Mouse (Mus musculus): Measurements from ENCODE around the gene Dnpep.
A peak's percentile ranks its signal among the peaks of the same experiment; 100 is the strongest.

Gene Dnpep

DNA sequence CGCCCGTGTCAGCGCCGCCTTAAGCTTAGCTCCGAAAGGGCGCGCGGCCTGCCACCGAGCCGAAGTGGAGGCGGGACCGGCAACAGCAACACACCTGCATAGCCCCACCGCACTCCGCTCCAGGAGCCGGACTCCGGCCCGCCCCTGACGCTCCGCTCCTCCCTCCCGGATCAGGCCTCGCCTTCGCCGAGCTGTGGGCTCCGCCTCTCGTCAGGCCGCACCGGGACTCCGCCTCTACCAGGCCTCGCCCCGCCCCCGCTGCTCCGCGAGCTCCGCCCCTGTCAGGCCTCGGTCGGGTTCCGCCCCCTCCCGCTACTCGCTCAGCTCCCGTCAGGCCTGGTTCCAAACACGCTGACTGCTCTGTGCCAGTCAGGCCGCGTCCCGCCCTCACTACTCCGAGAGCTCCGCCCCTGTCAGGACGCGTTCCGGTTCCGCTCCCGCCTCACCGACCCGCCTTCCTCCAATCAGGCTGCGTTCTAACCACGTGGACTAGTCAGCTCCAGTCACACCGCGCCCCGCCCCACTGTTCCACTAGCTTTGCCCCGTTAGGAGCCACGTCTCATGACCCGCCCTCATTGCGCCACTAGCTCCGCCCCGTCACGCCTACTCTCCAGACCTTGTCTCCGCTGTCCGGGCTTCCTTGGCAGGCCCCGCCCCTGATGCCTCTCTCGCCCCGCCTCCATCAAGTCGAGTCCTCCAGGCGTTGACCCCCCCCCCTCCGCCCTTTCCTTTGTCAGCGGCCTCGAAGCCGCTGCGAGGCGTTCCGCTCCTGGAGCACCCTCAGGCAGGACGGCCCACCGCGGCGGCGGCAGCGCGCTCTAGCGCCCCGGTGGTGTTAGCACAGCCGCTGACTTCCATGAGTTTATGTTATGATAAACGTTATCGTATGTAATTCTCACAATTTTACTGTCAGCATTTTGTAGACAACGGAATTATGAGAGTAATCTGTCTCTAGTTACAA is at the start of gene Dnpep:
Gene Dnpep, minus strand, starts transcription at position 750 of the 961 bp plus-strand sequence.
- peak; percentile 99 to 100 for DNase-seq (ENCODE audit: low spot score in 2 of 2)

DNA sequence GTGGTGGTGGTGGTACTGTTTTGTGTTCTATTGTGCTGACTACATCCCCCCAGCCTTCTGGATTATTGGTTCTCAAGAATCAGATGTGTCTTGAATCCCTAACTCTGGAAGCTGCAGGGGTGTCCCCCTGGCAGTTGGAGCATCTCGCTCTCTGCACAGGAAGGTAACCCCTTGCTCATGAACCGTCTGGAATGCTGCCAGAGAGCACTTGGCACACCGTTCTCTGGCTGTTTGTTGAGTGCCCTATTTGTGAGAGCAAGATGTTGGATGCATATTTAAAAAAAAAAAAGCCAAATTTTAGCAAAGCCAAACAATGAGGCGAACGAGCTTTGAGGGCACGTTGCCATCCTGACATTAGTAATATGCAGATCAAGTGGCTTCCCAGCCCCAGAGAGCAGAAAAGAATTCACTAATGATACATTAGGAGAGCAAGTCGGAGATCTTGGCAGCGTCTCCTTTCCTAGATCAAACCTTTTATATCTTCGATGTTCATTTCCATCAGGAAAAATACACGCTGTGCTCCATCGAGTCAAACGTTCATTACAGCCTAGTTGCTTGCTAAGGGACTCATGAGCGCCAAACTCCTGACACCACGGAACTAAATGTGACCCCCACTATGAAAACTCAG is 47.8 kb upstream of the Dnpep start:
- DNase-seq (ENCODE audit: low spot score in 2 of 2): no peak

- DNase-seq (ENCODE audit: low spot score in 2 of 2): no peak
These were observed 46.1 kb upstream of the Dnpep start for GRCm38 (mm10) chr1:75363868-75364267.

DNA sequence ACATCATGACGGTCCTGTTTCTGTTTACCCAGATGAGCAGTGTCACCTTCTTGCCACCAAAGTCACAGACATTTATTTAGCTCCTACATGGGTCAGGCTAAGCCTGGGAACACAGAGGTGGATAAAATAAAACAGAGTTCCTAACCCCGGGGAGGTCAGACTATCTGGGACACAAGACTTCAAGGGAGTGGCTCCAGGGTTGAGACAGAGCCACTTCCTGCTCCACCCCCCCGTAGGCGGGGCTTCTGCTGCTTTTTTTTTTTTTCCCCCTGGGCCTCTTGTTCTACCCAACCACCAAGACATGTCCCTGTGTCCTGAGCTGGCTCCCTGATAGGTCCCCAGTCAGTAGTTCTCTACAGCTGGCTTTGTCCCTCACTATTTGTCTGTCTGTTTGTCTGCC is 44.0 kb upstream of the Dnpep start:
- DNase-seq (ENCODE audit: low spot score in 2 of 2): no peak

DNA sequence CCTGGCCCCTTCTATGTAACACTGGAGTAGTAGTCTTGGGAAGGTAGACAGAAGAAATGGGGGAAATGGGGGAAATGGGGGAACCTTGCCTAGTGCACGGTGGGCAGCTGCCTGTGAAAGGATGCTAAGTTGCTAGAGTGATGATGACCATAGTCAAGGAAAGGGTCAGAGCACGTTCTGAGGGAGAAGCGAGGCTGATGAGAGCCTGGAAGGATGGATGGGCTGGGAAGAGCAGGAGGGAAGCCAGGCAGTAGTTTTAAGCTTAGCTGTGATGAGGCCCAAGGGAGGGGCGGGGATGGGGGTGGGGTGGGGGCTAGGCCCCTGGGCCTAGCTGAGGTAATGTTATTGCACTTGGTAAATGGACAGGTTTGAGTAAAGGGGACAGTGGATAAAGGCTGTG is 43.3 kb upstream of the Dnpep start:
- no peak for DNase-seq (ENCODE audit: low spot score in 2 of 2)

GRCm38 (mm10) chr1:75360112-75361031 is 42.6 kb upstream of the Dnpep start, which contains the start of gene Des:
Gene Des, plus strand, starts transcription at chr1:75360329.
- DNase-seq (ENCODE audit: low spot score in 2 of 2): no peak

- DNase-seq (ENCODE audit: low spot score in 2 of 2): no peak
These were observed 41.6 kb upstream of the Dnpep start for GRCm38 (mm10) chr1:75359346-75359745.

GRCm38 (mm10) chr1:75358009-75358408 is 40.2 kb upstream of the Dnpep start:
- no peak for DNase-seq (ENCODE audit: low spot score in 2 of 2)

DNA sequence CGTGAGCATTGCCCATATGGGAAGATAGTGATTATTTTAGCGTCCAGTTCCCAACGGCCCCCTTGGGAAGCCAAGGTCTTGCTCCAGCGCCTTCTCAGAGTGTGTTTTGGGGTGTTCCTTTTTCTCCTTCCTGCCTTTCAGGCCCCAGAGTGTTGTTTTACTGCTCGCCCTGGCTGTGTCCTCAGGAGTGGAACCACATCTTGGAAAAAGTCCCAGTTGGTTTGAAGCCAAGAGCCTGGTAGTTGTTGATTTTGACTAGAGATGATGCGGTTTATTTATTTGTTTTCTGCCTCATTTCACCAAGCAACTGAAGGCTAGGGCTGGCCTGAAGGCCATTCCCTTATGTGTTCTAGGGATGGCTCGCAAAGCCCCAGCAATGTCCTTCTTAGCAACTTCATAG is 39.5 kb upstream of the Dnpep start:
- DNase-seq (ENCODE audit: low spot score in 2 of 2): no peak

- DNase-seq (ENCODE audit: low spot score in 2 of 2): no peak
These were observed 31.5 kb upstream of the Dnpep start for GRCm38 (mm10) chr1:75349275-75349674.

DNA sequence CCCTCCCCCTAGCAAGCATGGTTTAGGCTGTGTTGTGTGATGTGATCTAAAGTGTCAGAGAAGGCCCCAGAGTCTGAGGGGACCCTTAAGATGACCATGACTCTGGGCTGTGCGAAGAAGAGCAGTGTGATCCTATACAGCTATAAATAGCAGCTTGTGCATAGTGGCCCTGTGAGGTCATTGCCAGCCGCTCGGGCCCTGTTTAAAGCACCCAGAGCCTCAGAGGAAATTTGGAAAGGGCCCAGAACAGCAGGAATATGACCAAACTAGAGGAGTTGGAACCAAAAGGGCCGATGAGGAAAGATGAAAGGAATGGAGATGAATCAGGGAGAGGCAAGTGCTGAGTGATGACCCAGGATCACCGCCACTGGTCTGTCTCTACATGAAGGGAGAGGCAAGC is 29.5 kb upstream of the Dnpep start:
- DNase-seq (ENCODE audit: low spot score in 2 of 2): no peak

- DNase-seq (ENCODE audit: low spot score in 2 of 2): no peak
These were observed 27.5 kb upstream of the Dnpep start for GRCm38 (mm10) chr1:75345036-75345935.

DNA sequence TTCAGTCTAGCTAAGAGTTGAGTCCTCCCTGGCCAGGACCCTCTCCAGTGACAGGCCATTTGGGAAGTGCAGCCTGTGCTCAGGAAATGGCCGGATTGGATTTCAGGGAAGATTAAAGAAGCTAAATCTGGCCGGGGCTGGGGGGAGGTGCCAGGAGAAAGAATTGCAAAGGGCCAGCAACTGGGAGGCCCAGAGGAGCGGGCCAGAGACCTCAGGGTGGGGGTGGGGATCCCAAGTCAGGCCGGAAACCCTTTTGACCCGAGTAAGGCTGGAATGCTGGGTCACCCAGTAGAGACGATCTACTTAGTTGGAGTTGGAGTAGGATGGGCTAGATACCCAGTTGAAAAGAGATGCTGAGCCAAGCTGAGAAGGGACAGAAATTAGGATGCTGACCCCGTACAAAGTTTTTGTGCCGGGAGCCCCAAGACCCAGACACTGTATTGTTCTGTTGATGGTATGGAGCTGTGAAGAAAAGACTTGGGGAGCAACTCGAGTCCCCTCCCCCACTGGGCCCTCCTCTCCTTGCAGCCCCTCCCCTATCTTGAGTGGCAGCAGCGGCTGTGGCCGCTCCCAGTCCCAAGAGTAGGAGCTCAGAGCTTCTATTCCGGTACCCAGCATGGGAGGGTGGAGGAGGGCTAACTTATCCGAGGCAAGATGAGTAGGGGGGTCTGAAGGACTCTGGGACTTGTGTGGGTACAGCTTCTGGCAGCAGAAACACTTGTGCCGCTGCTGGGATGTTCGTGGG is 26.7 kb upstream of the Dnpep start:
- DNase-seq (ENCODE audit: low spot score in 2 of 2): no peak

GRCm38 (mm10) chr1:75342874-75343416 is 25.2 kb upstream of the Dnpep start:
- DNase-seq (ENCODE audit: low spot score in 2 of 2): peak in 1 of 2 experiments; percentile 48

DNA sequence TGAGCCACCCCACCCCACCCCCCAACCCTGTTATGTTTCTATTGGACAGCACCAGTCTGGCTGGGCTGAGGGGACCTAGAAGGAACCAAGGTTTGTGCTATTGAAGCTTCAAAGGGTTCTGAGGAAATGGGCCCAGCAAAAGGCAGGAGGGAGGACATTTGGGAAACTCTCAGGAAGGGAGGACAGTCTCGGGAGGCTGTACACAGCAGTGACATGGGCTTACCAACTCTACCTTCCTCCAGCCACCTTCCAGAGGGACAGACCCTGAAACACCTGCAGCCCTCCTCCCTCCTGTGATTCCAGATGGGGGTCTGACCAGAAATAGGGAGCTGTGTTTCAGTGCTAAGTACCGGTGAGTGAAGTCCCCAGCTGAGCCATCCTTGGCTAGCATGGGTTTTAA is 22.7 kb upstream of the Dnpep start:
- DNase-seq (ENCODE audit: low spot score in 2 of 2): no peak

- DNase-seq (ENCODE audit: low spot score in 2 of 2): no peak
These were observed 21.5 kb upstream of the Dnpep start for GRCm38 (mm10) chr1:75339337-75339736.

GRCm38 (mm10) chr1:75338091-75338694 is 20.4 kb upstream of the Dnpep start:
- DNase-seq (ENCODE audit: low spot score in 2 of 2): peak; percentile 36 to 40

DNA sequence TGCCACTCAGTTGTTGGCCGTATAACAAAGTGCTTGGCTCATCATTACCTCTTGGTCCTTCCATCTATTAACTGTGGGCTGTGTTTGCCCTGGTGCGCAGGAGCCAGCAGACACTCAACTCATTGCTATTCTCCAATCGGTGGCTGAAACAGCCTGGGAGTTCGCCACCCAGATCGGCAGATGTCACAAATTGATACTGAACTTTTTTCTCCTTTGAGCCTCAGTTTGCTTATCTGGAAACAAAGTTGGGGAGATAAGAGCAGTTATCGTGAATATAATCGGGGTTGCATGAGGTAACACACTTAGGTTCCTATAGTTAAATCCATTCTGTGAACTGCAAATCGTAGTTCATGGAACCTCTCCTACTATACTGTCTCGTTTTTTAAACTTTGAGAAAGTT is 19.3 kb upstream of the Dnpep start:
- no peak for DNase-seq (ENCODE audit: low spot score in 2 of 2)

GRCm38 (mm10) chr1:75336461-75336860 is 18.7 kb upstream of the Dnpep start:
- no peak for DNase-seq (ENCODE audit: low spot score in 2 of 2)
